Mouse (Mus musculus) layer of hippocampus, postnatal 25 days (tissue): ENCODE results near the gene Sec62. TPM values are rescaled to one million over a fixed set of nuclear protein-coding genes. Genes with fewer than 3 reads are reported as not detected.
"Not testable (repeated sequence)": the region's sequence is repeated elsewhere in the genome, so short reads cannot be mapped to it uniquely, and the experiment has no call there.

ENCODE experiments used
- DNase-seq, 2 experiments: peaks; one replicate each; pipeline ENCODE4 v3.0.0; 2022; ENCODE audit warnings: mixed read lengths in 2 of 2, low spot score in 1 of 2; ENCODE audit errors: extremely low spot score in 1 of 2
- total RNA-seq, 2 experiments: library from RNA; stranded (reverse); gene quantifications; 2 replicates each; pipeline ENCODE4 v1.2.3; 2021

The Sec62 gene
- total RNA-seq, 2 experiments from 2014 or later, result 96.2 to 98.3 TPM

DNA sequence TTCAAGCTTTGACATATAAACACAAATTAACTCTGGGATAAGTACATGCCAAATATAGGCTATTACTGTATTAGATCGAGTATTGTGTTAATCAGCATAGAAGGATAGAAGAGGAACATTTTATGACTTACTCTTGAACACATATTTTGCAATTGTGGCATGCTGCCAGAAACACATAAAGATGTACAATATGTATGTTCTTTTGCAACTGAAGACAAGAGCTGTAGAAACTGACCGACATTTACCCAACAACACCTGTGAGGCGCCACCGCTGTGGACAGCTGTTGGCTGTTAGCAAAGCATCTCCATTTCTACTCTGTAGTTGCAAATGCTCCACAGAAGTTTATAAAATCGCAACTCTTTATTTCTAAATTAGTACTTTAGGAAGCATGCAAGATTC lies 33.4 kb downstream of the Sec62 start:
- DNase-seq, result no peak

DNA sequence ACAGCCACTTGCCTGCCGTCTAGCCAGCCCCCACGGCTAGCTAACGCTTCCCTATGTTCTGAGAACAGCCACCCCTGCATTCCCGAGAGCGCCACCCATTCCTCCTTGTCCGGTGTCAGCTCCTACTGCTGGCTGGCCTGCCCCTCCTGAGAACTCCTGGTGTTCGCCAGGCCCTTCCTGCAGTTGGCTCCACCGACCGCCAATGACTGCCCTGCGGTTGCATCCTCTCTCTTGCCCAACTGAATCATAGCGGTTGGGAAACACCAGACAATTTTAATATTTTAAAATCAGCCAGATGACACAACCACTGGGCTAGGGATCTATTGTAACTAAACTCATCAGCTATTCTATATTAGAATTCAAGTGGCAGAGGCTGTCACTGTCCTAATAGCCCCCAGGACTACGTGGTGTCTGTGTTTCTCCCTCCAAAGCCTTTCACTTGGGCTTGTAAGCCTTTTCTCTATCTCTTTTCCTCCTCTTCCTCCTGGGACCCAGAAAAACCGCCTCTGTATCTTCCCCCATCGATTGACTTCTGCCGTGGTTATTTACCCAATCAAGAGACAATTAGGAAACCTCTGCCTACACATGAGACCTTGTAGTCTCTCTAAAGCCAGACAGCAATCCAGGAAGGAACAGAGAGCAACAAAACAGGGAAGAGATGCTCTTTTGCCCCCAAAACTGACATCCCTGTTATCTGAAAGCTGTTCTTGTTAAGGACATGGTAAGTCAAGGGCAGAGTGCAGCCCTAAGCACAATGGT lies 39.4 kb downstream of the Sec62 start:
- no peak for DNase-seq

DNA sequence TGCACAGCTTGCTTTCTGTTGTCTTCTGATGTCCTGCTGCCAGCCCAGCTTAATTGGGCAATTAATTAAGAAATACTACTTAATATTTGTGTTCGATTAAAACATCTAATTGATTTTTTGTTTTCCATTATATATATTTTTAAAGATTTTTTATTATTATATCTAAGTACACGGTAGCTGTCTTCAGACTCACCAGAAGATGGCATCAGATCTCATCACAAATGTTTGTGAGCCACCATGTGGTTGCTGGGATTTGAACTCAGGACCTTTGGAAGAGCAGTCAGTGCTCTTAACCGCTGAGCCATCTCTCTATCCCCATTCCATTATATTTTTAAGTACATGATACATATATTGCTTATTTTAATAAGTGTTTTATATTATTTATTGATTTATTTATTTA lies 40.6 kb downstream of the Sec62 start:
- no peak for DNase-seq

DNA sequence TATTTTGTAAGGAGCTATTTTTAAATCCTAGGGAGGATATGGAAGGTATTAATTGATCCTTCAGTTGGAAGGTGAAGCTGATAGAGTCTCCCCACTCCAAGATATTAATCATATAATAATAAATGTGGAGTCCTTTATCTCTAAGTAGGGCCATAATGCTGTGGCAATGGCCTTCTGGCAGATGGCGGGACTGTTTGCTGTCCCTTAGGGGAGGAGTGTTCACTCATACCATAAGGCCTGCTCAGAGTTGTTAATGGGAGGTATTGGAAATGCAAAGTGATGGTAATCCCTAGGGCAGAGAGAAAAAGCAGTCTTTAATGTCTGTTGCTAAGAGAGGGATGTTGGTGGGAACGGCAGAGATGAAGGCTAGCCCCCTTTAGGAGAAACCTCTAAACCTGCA lies 53.1 kb downstream of the Sec62 start:
- DNase-seq, result no peak

DNA sequence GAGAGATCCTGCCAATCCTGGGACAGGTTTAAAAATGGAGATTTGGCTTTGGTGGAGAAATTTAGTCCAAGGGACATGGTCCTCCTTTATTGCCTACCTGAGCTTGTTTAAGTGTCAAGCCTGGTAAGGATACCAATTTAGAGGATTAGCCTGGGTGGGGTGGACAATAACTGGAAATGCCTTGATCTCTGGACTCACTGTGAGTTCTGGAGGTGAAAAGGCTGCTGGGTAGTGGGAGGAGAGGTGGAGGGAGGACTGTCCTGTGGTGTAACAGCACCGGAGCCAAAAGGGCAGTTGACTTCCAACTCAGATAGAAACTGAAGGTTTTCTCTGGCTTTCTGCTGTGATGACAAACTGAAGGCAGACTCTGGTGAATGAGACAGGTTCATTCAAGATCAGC lies 54.7 kb downstream of the Sec62 start:
- no peak for DNase-seq

DNA sequence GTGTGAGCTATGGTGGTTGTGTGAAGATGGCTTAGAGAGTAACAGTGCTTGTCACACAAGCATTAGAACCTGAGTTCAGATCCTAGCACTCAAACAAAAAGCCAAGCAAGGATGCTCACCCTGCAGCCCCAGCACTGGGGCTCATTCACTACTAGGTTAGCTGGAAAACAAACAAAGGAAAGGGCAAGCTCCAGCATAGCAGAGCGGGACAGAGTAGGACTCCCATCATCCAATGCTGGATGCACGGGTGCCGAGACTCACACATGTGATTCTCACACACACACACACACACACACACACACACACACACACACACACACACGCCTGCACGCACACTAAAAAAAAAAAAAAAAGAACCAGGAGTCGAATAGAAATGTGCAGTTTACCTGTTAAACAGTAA lies 58.7 kb downstream of the Sec62 start:
- DNase-seq, result no peak

DNA sequence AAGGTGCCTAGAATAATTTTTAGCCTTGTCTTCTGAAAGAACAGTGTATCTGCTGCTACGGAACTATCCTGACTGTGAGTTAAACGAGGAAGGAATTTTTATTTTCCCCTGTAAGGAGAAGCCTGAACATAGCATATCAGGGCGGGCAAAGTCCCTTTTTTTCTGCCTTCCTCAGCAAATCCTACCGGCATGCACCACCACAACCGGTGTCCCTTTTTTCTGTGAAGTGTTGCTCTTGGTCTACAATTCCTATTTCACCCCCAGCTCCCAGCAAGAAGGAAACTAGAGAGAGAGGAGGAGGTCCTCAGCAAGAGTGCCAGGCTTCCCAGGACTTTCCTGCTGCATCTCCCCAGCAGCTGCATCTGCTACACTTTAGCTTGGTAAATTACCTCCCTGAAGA lies 60.9 kb downstream of the Sec62 start:
- no peak for DNase-seq

DNA sequence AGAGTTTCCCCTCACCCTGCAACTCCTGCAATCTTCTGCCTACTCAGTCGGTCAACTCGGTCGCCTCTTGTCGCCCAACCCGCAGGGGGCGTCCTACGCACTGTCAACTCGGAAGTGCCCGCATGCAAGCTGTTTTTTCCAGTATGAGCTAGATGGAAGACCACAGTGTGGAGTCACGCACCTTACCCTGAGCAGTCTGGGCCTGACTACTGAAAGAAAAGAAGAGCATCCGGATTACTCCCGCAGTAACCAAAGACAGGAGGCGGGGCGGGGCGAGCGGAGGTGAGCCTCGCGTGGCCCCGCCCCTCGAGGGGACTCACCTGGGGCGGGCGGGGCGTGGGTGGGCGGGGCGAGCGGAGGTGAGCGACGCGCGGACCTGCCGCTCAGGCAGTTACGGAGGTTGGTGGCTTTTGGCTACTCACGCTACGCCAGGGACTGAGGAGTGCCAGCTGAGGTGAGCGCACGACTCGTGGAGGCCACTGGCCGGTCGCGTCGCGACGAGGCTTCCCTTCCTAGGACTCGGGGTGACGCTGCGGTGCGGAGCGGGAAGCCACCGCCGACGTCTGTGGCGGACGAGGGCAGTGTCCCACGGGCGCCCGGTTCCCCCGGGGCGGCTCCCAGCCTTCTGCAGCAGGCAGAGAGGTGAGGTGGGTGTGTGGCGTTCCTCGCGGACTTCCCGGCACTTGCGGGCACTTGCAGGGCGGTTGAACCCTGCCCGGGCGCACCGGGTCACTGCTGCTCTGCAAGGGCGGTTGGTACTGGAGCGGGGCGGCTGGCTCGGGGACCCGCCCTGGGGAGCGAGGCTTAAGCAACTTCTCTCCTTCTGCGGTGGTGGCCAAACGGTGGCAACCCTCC lies 63.2 kb downstream of the Sec62 start, which contains the start of gene Gpr160:
Gpr160 (plus strand) TSS at position 347 of the 855 bp plus-strand sequence.
- peak; percentile 45 to 53 for DNase-seq

DNA sequence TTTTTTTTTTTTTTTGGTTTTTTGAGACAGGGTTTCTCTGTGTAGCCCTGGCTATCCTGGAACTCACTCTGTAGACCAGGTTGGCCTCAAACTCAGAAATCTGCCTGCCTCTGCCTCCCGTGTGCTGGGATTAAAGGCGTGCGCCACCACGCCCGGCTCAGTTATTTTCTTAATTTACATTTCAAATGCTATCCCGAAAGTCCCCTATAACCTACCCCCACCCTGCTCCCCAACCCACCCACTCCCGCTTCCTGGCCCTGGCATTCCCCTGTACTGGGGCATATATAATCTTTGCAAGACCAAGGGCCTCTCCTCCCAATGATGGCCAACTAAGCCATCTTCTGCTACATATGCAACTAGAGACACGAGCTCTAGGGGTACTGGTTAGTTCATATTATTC lies 66.9 kb downstream of the Sec62 start:
- DNase-seq, result not testable (repeated sequence)

DNA sequence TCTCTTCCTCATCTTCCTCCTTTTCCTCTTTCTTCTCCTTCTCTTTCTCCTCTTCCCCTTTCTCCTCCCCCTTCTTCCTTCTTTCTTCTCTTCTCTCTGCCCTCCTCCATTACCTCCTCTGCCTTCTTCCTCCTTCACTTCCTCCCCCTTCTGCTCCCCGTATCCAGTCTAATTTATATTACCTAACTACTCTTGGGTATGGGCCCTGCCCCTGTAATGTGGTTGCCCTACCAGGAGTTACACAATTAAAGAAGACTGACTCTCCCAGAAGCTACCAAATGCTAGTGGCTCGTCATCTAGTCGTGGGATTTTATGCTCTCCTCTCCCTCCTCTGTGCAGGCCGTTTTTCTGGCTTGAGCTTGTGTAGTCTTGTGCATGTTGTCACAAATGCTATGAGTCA lies 68.0 kb downstream of the Sec62 start:
- DNase-seq, result no peak

DNA sequence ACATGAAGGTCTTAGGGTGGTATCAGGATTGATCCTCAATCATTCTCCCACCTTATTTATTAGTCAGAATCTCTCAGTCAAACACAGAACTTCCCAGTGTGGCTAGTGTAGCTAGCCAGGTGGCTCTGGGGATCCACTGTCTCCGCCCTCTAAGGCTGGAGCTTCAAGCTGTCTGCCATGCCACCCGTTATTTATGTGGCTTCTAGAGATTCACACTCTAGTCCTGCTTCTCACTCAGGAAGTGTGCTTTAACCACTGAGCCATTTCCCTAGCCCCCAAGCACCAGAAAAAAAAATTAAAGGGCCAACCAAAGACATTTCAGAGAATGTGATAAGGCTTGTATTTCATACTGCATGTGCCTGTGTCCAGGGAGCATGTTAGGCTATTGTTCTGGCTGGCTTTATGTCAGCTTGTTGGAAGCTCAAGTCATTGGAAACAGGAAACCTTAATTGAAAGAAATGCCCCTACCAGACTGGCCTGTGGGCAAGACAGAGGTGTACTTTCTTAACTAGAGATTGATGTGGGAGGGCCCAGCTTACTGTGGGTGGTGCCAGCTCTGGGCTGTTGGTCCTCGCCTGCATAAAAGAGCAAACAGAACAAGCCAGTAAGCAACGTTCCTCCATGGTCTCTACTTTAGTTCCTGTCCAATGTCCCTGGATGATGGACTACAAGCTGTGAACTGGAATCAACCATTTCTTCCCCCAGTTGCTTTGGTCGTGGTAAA lies 71.2 kb downstream of the Sec62 start:
- no peak for DNase-seq

DNA sequence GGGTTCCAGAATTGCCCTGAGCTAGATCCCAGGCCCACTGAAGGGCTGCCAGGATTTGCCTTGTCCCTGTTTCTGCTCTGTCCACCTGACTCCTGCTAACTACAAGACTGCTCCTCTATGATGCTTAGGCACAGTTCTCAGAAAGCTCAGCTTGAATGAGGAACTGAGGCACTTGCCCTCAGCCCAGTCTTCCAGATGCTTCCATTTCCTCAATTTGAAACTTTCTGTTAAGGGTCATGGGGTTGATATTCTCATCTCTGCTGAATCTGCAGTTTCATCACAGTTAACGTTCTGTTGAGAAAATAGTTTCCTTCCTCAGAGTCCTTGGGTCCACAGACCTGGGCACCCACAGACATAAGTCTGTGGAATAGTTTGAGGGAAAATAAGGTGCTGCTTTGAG lies 72.0 kb downstream of the Sec62 start:
- no peak for DNase-seq

DNA sequence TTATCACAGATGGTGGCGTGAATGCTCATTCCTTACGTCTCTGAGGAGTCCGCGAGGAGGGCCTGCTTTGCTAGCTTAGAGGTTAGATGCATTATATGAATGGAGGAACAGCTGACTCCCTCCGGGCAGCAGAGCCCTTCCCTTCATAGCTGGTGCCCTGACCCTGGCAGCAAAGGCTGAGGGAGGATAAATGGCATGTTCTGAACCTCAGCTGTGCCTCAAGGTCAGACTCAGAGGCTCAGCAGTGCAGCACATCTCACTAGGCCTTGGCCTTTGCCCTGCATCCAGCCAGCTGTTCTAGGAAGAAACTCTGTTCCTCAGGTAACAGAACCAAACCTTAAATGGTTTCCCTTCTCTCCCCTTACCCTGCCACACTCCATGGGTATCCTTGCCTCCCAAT lies 75.5 kb downstream of the Sec62 start:
- DNase-seq, result no peak

DNA sequence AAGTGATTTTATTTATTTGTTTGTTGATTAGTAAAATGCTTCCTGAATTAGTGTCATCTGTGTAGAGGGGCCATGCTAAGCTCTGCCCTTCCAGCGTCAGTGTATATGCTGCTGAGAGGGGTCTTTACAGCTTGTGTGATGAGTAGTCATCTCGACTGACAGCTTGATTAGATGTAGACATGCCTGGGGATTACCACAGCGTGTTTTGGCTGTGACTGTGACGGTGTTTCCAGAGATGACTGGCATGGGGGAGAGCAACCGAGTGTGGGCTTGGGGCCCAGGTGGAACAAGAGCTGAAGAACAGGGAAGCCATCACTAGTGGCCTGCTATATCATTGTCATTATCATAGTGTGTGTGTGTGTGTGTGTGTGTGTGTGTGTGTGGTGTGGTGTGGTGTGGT lies 76.0 kb downstream of the Sec62 start:
- DNase-seq, result no peak

DNA sequence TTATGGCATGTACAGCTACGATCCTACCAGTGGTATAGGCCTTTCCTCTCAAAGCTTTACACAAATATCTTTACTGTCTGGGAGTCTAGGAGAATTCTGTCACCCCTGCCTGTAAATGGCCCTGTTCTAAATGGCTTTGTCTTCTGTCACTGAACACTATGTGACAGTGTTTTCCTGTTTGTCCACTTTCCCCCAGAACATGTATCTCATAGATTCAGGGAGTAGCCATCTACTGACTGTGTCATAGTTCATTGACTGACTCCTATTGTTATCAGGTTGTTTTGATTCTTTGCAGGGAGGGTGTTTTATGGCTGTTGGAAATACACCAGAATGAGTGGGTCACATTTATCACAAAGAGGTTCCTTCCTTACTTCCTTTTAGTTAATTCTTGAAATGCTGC lies 77.3 kb downstream of the Sec62 start:
- DNase-seq, result no peak

Other genes starting within 250 kb of the Sec62 start
- gene Mecom, start 244.9 kb upstream of the Sec62 start, total RNA-seq, result 1 to 10 TPM; 2.8 to 3.9 TPM
- under 1 TPM; 0.49 to 0.79 TPM for gene Actrt3, start 192.9 kb upstream of the Sec62 start, total RNA-seq
- 10 to 100 TPM; 17.8 to 18.9 TPM for gene Mynn, start 190.8 kb upstream of the Sec62 start, total RNA-seq
- gene Lrriq4, start 148.4 kb upstream of the Sec62 start, total RNA-seq, result not detected
- not detected for gene Lrrc34, start 145.0 kb upstream of the Sec62 start, total RNA-seq
- not detected for gene Lrrc31, start 93.0 kb upstream of the Sec62 start, total RNA-seq
- not detected for gene Samd7, start 46.6 kb upstream of the Sec62 start, total RNA-seq
- 1 to 10 TPM; 1.2 to 1.3 TPM for gene Gpr160, start 63.1 kb downstream of the Sec62 start, total RNA-seq
- 10 to 100 TPM; 31.2 to 42.4 TPM for gene Phc3, start 176.5 kb downstream of the Sec62 start, total RNA-seq
- 10 to 100 TPM; 56.8 to 63.4 TPM for gene Prkci, start 202.9 kb downstream of the Sec62 start, total RNA-seq